Mouse (Mus musculus) thymus, postnatal 0 days (tissue): ENCODE measurements around the gene Camk2n1. TPM values are rescaled to one million over a fixed set of nuclear protein-coding genes. Genes with fewer than 3 reads are reported as not detected.

ENCODE experiments used
- DNase-seq: peaks from one replicate; pipeline ENCODE4 v3.0.0-alpha.2; 2015; ENCODE audit warnings: low spot score
- polyA plus RNA-seq: library from polyadenylated mRNA; unstranded; fragments of >200 nt; fragmentation: Nextera tagmentation; extraction: Ambion mirVana; gene quantifications from 2 replicates; pipeline ENCODE4 v1.2.1, GENCODE M21; 2015

Gene Camk2n1
- polyA plus RNA-seq, 1 experiment from 2014 or later, result 0.47 TPM

- DNase-seq, result peak; percentile 88
Observed at GRCm38 (mm10) chr4:138447387-138447786, 6.7 kb upstream of the Camk2n1 start.

GRCm38 (mm10) chr4:138447827-138448602, 6.1 kb upstream of the Camk2n1 start:
- DNase-seq, result no peak

DNA sequence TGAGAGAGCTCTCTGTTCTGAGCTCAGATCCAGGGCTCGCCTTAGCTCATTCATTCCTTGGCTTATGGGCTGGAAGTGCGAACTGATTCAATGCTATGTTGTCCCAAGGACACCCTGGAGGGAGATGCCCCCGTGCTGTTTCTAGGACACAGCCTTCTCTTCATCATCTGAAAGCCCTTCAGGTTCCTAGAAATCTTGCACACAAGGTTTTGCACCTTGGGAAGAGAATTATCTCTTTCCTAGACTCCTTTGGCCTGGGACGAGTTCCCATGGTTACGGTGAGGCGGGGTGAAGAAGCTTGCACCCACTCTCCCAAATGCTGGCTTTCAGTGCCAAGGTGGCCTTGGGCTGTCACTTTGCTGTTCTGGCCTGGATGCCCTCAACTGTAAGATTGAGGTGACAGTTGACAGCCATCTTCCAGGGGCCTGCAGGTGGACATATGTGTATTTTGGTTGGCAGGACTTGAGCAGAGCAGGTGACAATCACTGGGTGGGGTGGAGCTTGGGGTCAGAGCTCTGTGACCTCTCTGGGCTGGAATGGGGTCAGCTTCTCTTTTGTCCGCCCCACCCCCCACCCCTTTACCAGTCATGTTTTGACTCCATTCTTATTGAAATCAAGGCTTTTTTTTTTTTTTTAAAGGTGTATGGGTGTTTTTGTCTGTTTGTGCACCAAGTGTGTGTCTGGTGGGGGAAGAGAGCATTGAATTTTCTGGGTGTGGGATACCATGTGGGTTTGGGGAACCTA, 5.1 kb upstream of the Camk2n1 start:
- DNase-seq, result no peak

- DNase-seq, result no peak
Observed at GRCm38 (mm10) chr4:138449636-138450314, 4.3 kb upstream of the Camk2n1 start.

DNA sequence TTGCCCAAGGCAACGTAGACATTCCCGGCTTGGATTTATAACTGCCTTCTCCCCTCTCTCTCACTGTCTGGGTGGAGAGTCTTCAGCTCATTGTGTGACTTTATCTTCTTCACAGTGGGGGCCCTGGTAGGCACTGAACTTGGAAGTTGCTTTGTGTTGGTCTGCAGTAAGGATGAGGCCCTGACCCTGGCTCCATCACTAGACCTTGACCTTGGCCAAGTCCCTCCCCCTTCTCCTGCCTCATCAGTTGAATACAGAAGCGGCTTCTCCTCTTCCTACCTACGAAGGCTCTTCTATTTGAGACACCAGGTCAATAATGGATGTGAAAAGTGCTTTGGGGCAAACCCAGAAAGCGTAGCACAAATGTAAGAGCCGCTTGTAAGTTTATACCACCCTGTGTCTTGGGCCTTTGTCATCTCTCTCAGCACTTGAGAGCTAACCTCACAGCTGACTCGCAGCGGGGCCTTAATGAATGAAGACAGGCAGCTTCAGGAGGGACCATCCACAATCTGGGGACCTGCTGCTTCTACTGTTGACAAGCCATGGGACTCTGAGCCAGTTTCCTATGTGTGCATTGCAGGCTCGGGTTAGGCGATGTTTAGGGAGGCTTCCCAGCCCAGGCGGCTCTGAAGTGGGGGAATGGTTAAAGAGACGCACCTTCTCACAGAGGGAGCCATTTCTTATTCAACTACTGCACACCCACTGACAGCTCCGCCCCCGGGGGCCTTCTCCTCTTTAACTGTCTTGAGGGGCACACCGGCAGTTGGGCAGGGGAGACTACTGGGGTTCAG, 1.6 kb upstream of the Camk2n1 start:
- no peak for DNase-seq

DNA sequence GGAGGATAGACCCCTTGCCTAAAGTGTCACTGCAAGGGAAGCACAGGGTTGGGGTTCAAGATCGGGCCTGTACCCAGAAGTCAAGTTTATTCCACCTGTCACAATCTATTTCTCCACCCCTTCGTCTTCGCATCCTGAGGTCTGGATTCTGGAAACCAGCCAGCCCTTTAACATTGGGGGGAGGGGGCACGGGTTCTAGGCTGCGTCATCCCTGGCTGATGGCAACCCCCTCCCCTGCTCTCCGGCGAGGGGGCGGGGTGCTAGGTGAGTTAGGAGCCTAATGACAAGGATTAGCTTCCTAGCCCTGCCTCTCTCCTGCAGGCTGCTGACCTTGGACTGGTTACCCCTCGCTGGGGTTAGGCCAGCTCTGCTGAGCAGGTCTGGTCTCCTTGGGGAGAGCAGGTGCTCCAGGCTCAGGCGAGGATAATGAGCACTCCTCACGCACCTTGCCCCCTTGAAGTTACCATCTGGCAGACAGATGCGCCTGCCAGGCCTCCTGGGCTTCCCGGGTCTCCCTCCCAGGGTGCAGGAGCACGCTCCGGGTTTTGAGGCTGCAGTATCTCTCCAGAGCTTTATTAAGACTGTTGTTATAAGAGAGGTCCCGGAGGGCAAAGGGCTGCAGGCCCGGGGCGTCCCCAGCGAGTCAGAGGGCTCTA, 889 bp upstream of the Camk2n1 start:
- DNase-seq, result no peak

DNA sequence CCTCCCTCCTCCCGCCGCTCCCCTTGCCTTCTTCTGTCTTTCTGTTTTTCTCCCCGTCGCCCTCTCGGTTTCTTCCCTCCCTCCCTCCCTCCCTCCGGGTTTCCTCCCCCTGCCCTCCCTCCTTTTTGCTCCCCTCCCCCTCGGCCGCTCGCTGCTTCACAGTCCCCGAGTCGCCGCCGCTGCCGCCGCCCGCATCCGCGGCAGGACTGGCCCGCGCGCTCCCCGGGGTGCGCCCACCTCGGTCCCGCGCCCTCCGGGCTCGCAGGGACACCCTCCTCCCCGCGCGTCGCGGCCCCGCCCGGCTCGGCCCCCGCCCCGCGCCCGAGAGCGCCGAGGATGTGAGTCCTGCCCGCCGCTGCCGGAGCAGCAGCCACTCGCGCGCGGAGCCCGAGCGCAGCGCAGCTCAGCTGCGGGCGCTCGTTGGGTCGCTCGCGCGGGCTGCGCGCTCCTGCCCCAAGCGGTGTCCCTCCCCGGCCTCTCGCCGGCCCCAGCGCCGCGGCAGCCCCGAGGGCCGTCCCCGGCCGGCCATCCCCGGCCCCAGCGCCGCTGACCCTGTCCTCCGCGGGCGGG, 542 bp downstream of the Camk2n1 start:
- peak; percentile 20 for DNase-seq

DNA sequence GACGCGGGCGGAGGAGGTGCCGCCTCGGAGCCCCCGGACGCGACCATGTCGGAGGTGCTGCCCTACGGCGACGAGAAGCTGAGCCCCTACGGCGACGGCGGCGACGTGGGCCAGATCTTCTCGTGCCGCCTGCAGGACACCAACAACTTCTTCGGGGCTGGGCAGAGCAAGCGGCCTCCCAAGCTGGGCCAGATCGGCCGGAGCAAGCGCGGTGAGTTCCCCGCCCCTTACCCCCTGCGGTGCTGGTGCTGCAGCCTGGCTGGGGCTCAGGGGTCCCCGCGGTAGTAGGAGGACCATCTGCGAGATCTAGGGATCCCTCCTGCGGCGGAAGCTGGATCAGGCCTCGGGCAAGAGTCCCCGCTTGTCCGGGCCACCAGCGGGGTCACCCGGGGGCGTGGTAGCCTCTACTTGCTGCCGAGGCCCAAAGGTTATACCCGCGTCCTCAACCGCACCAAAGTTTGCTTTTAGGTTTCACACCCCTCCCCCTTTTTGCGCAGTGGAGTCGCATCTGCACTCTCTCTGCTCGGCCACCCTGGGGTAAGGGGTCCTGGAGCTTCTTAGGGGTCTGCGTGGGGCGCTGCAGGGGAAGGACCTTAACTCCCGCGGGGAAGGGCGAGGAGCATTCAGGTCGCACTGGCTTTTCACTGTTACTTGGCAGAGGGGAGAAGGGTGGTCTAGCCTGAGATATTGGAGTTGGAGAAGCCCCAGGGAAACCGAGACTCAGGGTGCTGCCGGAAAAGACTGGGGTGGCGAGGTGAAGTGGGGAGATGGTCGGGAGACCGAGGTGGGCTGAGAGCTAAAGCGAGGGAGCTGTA, 1.2 kb downstream of the Camk2n1 start:
- DNase-seq, result no peak

- no peak for DNase-seq
Observed at GRCm38 (mm10) chr4:138455956-138456341, 1.8 kb downstream of the Camk2n1 start.

DNA sequence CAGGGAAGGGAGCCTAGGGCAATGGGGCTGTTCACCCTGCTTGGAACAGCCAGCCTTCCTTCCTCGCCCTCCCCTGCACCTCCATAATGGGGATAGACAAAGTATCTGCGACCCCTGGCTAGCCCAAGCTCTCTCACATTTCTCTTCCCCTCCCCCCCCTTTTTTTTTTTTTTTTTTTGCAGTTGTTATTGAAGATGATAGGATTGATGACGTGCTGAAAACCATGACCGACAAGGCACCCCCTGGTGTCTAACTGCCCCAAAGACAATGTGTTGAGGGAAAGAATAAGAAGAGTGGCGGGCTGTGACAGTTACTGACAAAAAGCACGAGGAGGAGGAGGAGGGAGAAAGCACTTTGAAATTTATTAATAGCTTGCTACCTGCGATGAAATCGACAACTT, 2.4 kb downstream of the Camk2n1 start:
- DNase-seq, result no peak

DNA sequence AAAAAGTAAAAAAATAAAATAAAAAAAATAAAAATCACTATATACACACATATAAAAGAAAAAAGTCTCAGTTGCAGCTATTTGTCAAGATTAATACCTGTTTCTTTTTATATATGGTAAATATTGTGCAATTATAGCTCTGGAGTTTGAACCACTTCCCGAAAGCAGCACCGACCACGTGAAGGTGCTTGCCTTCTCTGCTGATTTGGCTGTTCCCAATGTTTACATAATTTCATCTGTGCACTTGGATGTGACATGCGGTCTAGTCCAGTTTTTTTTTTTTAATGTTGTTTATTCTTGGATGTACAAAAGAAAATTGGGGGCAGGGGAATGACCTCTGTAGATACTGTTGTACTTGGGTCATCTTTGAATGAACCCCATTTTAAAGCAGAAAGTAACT, 3.0 kb downstream of the Camk2n1 start:
- no peak for DNase-seq

DNA sequence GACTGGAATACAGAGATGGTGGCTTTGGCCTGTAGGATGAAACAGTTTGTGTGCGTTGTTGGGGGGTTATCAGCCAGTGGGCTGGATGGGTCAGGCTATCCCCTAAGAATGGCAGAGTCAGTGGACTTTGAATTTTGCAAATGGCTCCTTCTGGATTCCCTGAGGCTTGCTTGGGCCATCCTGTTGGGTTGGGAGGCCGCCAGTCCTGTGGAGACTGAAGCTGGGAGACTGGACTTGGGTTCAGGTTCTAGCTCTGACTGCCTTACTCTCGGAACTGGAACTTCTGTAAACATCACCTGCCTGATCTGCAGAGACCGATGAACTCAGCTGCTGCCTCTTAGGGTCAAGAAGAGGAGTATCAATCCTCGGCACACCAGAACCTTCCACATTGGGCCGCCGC, 4.1 kb downstream of the Camk2n1 start:
- DNase-seq, result no peak

DNA sequence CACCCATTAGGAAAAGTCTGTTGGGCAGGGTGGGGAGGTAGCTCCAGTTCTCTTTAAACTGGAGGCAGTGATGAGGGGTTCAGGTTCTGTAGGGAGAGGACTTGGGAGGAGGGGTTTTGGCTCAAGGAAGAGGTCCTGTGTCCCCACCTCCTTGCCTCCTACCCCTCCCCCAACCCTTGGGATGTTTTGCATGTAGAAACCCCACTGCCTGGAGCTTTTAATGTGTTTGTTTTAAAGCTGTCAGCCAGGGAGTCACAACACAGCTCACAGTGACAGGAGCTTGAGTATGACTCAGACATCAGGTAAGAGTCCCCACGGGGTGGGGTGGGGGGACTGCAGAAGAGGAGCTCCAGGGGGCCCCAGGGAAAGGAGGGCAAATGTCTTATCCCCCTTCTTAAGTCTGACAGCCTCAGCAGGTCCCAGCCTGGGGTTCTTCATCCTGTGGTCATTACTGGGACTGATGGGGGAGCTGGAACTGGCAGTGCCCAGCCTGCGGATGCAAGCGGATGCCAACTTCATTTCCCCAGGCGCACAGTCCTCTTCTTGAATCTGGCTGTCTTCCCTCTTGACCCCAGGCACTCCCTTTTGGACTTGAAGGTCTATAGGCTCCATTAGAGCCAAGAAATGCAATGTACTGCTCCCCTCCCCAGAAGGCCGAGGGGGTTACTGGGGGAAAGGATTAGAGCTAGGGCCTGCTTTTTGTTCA, 4.8 kb downstream of the Camk2n1 start:
- no peak for DNase-seq

- no peak for DNase-seq
Observed at GRCm38 (mm10) chr4:138459775-138460174, 5.7 kb downstream of the Camk2n1 start.

DNA sequence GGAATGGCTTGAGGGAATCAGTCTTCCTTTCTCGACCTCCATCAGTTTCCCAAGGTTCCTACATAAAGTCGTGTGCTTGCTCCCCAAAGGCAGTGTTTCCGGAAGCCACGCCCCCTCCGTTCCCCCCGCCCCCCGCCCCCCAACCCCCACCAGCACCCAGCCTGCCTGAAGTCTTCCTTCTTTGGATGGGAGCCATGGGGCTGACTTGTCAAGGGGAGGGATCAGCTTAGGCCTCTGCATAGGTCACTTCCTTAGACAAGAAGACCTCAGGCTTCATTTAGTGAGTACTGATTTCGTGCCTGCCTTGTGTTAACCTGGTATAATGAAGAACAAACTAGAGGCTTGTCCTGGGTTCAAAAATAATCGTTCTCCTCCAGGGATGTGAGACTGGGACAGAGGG, 6.8 kb downstream of the Camk2n1 start:
- DNase-seq, result no peak

DNA sequence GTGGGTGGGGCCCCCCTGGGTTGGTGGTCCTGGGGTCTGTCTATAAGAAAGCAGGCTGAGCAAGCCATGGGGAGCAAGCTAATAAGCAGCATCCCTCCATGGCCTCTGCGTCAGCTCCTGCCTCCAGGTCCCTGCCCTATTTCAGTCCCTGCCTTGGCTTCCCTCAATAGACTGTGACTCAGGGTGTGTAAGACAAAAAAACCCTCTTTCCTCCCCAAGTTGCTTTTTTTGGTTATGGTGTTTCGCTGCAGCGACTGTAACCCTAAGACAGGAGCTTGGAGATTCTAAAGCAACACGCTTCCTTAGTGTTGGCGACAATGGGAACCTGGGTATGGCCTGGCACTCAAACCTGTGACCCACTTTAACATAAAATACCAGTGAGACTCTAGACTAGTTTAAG, 7.4 kb downstream of the Camk2n1 start:
- no peak for DNase-seq

GRCm38 (mm10) chr4:138462971-138463831, 9.1 kb downstream of the Camk2n1 start:
- no peak for DNase-seq

GRCm38 (mm10) chr4:138463832-138464487, 9.8 kb downstream of the Camk2n1 start:
- no peak for DNase-seq
